Mouse (Mus musculus): ENCODE measurements around the gene Oat. TPM values are rescaled to one million over a fixed set of nuclear protein-coding genes. Genes with fewer than 3 reads are reported as not detected.
A peak's percentile ranks its signal among the peaks of the same experiment; 100 is the strongest.

Oat gene
- total RNA-seq (2015; ENCODE audit: low replicate concordance) (29.7 and 39.2 TPM in 2 replicates), total RNA-seq (2017; ENCODE audit: low replicate concordance) (21.2 and 24.8 TPM in 2 replicates)

DNA sequence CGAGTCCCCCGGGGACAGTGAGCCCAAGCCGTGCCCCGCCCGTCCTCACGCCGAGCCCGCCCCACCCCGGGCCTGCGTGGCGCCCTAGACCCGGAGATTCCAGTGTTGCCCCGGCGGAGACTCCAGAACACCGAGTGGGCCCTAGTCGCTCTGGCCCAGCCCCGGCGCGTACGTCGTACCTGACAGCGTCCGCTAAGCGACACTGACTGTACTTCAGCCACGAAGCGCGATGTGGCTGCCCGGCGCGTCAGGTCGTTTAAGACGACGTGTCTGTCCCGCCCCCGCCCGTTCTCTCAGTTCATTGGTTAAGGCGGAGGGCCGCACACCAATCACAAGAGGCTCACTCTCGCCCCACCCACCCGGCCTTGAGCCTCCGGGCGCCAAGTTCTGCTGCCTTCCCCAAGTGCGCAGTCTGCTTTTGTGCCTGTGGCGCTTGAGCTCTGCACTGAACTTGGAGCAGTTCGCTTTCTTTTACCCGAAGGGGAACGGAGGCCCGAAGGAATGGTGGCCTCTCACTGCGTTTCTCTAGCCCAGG is at the start of gene Oat:
Gene Oat (minus strand): TSS at position 283 of the 535 bp plus-strand sequence.
- peak; percentile 96 for ATAC-seq (replicated peaks; ENCODE audit: low FRiP score, poor library complexity, severe bottlenecking)

GRCm38 (mm10) chr7:132624161-132624560 is 48.0 kb upstream of the Oat start:
- no peak for ATAC-seq (replicated peaks; ENCODE audit: low FRiP score, poor library complexity, severe bottlenecking)

DNA sequence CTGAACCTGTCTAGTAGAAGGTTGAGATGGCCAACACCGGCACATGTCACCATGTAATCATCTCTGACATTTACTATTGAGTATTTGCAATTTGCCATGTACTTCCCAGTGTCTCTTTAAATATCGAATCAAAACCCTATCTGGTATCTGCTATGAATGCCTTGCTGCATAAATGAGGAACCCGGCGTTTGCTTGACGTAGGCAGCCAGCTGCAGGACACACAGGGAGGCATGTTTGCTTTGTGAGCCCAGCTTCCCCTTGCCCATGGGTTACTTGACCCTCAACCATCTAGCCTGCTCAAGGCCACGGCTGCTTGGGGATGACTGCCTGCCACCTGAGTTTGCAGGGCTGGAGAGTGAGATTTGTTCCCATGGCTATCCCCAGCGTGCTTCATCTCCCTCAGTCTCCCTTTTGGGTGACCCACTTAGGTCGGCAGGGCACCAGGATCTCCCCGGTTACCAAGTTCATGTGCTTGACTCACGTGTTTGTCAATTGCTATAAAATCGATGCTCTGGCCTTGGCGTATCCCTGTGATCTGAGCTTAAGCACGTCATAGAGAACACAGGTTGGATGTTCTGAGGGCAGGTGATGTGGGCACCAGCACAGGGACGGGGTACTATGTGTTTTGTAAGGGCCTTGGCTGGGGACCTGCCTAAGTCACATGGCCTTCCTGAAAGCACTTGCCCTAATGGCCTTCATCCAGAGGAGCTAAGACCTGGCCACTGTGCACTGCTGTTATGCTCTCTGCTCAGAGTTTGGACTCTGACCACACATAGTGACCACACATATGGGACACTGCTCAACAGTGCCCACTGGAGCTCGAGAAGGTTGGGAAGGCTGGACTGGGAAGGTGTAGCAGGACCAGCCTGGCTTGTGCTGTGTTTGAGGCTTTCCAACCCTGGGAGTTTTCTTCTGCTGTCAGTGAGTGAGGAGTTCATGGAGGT is 44.0 kb upstream of the Oat start:
- ATAC-seq (replicated peaks; ENCODE audit: low FRiP score, poor library complexity, severe bottlenecking): no peak

GRCm38 (mm10) chr7:132619549-132619948 is 43.4 kb upstream of the Oat start:
- no peak for ATAC-seq (replicated peaks; ENCODE audit: low FRiP score, poor library complexity, severe bottlenecking)

DNA sequence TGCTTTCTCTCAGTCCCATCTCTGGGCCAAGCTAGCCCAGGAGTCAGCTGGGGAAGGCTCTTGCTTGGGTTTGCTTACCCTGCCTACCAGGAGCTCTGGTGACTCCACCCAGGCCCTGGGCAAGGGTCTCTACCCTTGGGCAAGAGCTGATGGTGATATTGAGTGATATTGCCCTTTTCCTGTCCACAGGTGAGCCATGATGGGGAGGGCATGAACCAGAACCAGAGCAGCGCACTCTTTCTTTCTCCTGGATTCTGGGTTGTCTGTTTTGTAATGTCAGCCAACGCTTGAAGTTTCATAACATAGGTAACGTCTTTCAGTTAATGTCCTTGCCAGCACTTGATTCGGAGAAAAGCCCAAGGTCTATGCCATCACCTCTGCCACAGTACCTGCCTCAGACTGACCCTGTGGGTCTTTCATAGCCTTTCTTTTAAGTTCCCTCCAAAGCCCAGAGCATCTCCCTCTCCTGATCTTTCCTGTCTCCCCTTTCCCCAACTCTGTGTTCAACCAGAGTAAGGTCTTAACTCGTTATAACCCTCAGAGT is 40.9 kb upstream of the Oat start:
- no peak for ATAC-seq (replicated peaks; ENCODE audit: low FRiP score, poor library complexity, severe bottlenecking)

DNA sequence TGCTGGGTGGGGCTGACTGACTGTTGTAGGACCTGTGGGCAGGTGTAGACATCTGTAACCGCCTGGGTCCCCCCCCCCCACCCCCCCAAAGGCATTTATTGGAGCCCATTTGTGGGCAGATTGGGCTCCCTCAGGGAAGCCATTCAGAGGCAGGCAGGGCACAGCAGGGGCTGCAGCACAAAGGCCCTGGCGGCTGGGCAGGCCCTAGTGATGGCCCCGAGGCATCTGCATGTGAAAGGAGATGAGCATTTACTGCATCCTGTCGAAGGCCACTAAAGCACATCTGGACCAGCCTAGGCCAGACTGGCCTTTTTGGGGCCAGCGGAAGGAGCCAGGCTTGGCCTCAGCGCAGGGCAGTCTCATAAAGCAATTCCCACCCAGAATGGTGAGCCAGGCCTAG is 40.2 kb upstream of the Oat start:
- ATAC-seq (replicated peaks; ENCODE audit: low FRiP score, poor library complexity, severe bottlenecking): no peak

DNA sequence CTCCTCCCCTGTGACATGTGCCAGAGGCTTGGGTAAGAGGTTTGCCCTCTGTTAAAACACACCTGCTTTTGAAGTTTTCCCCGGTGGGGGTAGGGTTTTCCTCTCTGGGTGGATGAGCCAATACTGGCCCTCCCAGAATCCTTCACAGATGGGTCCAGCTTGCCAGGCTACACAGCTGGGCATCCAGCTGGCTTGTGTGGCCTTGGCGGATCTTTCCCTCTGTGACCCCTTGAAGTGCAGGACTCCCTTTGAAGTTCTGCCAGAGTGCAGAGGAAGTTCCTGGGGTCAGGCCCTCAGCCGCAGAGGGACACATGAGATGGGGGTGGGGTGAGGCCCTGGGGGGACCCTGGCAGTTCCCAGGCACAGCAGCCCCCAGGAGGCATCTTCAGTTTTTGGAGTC is 39.1 kb upstream of the Oat start:
- no peak for ATAC-seq (replicated peaks; ENCODE audit: low FRiP score, poor library complexity, severe bottlenecking)

DNA sequence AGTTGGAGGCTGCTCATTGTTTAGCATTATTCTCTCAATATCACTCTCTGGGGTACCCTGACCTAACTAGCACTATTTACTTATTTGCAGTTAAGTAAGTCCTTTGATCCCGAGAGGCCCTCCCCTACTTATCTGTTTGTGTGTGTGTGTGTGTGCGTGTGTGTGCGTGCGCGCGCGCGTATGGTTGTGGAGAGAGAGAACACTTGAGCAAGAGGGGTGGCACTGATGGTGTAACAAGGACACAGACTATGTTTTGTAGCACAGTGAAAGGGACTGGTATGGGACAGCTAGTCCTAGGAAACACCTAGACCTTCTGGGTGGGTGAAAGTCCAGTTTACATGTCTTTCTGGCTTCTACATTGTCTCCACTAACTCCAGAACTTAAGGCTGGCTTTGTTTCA is 35.3 kb upstream of the Oat start:
- no peak for ATAC-seq (replicated peaks; ENCODE audit: low FRiP score, poor library complexity, severe bottlenecking)

DNA sequence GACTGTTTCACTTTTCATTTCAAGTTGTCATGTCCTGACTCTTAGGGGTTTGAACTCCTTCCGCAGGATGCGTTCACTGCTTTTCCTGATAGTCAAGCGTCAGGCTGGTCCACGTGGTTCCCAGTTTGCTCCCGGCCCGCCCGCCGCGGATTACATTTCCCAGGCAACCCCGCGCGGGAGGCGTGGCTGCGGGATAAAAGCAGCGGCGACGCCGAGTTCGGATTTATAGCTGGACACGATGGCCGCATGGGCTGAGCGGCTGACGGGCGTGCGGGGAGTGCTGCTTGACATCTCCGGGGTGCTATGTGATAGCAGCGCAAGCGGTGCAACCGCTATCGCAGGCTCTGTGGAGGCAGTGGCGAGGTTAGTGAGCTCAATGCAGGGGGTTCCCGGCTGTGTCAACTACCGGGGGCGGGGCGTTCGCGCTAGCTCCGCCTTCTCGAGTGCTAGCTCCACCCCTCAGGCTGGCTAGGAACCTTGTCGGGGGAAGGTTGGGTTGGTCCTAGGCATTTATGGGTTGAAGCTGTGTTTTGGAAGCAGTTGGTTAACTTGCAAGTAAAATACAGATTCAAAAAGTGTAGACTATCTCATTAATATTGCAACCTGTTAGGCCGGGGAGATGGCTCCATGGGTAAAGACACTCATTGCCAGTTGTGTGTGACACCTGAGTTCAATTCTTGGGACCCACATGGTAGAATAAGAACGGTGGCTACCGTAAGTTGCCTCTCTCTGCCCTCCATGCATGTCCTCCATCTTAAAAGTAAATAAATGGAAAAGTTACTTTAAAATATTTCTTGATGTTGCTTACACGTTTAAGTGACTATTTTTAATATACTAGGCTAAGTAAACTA is 34.5 kb upstream of the Oat start, which contains the start of gene Lhpp:
Gene Lhpp (plus strand): TSS at position 171 of the 851 bp plus-strand sequence.
- ATAC-seq (replicated peaks; ENCODE audit: low FRiP score, poor library complexity, severe bottlenecking): peak; percentile 89

DNA sequence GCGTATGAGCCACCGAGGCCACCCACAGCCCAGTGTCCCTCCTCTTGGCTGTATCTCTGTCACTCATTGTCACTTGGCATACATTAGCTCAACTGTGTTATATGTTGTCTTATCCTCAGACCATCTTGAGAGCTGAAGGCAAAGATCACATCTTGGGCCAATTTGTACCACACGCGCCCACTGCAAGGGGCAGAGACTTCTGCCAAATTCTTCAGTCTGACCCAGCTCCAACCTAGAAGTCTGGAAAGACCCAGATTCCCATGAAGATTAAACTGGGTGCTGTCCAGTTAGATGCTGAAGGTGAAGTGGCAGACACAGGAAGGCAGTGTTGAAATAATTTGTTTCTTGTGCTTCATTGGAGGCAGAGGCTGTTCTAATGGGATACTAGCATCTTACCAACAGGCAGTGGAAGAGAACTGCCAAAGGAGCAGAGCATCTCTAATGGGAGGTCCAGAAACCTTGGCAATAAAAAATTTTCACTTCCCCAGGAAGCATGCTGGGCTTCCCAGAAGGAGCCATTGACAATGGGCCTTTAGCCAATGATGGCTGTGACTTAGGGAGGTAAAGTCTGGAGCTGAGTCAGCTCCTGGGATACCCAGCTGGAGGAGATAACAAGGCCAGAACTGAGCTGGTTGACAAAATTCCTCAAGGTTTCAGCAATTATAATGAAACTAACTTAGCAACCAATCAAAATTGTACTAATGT is 32.3 kb upstream of the Oat start:
- no peak for ATAC-seq (replicated peaks; ENCODE audit: low FRiP score, poor library complexity, severe bottlenecking)

- ATAC-seq (replicated peaks; ENCODE audit: low FRiP score, poor library complexity, severe bottlenecking): no peak
Observed at GRCm38 (mm10) chr7:132605689-132606088, 29.5 kb upstream of the Oat start.

DNA sequence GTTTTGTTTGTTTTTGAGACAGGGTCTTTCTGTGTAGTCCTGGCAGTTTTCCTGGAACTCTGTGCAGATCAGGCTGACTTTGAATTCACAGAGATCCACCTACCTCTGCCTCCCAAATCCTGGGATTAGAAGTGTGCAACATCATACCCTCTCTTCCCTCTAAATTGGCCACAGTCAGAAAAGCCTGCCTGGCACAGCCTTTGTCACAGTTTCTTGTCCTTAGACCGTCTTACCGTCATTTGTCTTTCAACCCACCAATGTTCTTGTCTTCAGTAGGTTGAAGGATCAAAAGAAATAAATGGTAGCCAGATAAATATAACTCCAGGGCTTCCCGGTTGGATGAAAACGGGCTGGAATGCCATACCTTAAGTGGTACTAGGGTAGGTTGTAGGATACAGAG is 28.5 kb upstream of the Oat start:
- no peak for ATAC-seq (replicated peaks; ENCODE audit: low FRiP score, poor library complexity, severe bottlenecking)

DNA sequence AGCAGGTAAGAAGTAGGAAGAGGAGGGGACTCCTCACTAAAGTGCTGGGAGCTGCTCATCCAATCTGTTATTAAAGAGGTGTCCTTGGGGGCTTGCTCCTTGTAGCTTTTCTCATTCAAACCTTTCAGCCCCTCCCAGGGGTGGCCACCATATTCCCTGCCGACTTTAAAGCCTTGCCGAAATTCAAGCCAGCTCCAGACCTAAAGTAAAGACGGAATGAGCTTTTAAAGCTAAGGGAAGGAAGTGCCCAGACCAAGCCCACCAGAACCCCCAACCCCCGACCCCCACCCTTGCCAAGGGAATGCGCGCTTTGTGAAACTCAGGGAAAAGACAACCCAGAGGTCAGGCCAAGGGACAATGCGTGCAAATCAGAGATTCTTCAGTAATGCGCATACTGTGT is 24.7 kb upstream of the Oat start:
- ATAC-seq (replicated peaks; ENCODE audit: low FRiP score, poor library complexity, severe bottlenecking): no peak

DNA sequence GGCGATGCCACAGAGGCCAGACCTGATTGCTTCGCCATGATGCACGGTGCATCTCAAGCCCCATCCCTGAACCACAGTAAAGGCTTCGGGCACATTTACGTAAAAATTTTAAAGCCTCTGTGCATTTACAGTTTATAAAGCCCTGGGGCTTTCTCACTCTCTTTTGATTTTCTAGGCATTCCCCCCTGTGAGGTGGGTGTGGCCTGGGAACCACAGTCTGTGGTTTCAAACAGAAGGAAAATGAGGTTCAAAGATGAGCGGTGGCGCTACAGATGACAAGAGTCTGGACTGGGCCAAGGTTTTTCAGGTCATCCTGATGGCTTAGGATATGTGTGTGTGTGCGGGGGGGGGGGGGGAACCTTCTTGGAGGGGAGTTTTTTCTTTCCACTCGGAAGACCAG is 23.8 kb upstream of the Oat start:
- ATAC-seq (replicated peaks; ENCODE audit: low FRiP score, poor library complexity, severe bottlenecking): no peak

DNA sequence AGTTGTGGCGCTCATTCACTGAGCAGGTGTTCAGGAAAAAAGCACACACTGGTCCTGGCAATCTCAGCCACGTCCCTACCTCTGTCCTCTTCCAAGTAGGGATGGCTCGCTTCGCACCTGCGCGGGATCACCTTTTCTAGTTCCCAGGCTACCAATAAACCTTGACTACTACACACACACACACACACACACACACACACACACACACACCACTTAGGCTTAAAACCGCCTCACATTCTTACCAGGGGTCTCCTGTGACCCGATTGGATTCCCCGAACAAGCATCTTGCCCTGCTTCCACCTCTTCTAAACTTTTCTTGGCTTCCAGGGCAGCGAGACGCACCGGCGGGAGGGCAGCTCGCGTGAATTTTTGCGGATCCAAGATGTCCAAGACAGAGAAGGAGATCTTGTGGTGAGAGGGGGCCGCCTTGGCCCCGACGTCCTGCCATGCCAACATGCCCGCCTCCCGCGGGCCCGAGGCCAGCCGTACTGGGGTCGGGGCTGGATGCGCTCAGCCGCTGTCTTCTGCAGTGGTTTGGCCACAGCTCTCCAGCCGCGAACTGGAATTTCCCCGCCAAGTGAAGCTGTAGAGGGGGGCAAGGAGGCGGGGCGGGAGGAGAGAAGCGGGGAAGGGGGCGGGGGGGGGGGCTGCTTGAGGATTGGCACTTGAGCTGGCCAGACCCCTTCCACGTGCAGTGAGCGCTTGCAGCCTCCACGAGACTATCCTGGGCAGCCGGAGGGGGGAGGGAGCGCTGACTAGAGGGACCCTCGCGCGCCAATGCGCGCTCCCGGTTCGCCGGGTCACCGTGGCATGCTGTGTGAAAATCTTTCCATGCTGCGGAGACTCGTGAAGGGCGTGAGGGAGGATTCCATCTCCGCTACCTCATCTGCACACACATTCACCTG is 23.1 kb upstream of the Oat start, which contains the start of gene Nkx1-2:
Gene Nkx1-2 (minus strand): TSS at position 567 of the 905 bp plus-strand sequence.
- no peak for ATAC-seq (replicated peaks; ENCODE audit: low FRiP score, poor library complexity, severe bottlenecking)

- no peak for ATAC-seq (replicated peaks; ENCODE audit: low FRiP score, poor library complexity, severe bottlenecking)
Observed at GRCm38 (mm10) chr7:132597251-132598041, 21.2 kb upstream of the Oat start.

DNA sequence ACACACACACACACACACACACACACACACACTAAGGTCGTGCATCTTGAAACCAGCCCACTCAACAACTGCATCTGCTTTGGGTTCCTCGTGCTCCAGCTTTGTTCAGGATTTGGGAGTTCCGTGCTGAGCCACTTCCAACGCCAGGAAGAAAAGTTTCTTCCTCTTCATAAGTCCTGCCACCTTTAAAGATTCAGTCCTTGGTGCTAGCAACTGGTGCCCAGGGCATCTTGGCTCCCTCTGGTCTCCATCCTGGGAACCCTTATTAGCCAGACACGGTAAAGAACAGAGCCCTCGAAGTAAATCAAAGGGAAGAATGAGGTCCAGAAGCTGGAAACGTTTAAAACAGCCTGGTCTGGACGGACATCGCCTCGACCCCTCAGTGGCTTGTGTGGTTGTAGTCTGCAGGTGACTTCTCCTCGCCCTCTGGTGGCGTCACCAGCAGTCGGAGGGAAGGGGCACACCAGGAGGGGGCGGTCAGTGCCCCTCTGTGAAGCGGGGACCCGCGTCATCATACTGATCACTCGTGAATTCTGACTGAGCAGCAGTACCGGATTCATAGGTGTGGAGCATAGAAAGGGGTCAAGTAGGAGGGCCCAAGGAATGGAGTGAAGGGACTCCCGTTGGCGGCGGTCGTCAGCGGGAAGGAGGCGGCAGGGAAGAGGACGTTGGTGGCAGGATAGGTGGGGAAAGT is 20.5 kb upstream of the Oat start:
- ATAC-seq (replicated peaks; ENCODE audit: low FRiP score, poor library complexity, severe bottlenecking): no peak

Measured in erythroblast, adult 5-6 weeks (primary cell).